Mouse (Mus musculus) CH12F3 (cell line): ENCODE data around the gene Arhgef1.

Experiments
- in situ Hi-C: fragments of 300-500 bp; cut with MboI; formaldehyde crosslinking; loops from 2 replicates; pipeline ENCODE4 v1.14.3; 2020; ENCODE audit warnings: low sequenced_read_pairs

Gene Arhgef1

GRCm38 (mm10) chr7:24931651-24932050, 28.9 kb downstream of the Arhgef1 start:
- in situ Hi-C loops = no loop called here

GRCm38 (mm10) chr7:24943641-24944040, 40.9 kb downstream of the Arhgef1 start:
- in situ Hi-C loops = no loop called here

GRCm38 (mm10) chr7:24944257-24944950, 41.7 kb downstream of the Arhgef1 start, which contains the start of gene Gm4881:
Gm4881 (minus strand) TSS chr7:24944494.
- in situ Hi-C loops = no loop called here

DNA sequence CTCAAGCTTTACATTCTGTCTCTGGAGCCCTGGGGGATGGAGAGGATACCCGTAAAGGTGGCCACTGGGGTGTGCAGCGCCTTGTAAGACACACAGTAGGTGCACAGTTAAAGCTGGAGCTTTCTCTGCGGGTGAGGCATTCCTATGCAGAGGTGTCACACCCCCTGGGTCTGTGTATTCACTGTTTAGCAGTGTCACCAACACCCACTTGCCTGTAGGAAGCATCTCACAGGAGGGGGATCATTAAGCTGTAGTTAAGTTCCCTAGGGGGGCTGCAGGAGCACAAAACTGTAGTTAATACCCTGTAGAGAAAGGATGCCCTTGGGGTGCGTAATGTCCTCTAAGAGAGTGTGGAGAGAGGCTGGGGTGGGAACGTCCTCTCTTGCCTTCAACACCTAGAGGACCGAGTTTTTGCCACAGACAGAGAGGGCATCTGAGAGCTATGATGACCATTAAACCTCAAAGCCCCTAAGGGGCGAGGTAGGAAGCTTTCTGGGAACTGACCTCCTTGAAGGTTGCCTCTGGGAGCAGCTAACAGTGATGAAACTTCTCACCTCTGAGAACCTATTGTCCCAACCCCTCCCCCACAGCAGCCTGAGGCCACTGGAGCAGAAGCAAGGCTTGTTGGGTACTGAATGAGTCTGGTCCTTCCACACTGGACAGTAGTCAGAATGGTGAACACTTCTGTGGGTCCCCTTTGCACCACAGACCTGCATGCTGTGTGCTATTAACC, 44.8 kb downstream of the Arhgef1 start:
- in situ Hi-C loops = no loop called here

DNA sequence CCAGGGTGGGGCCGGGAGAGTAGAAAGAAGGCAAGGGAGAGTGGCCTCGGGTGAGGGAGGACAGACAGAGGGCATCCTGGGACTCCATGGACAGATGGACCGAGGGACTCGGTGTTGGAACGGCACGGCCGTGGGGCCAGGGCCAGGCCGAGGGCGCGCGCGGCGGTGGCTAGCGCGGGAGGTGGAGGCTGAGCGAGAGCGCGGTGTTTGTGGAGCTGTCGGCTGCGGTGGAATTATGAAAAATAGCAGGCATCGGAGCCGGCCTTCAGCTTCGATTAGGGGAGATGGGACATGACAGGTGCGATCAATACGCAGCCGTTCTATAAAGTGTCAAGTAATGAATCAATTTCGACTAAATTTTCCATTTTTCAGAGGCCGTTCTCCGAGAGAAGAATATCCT, 46.1 kb downstream of the Arhgef1 start:
- in situ Hi-C loops = no loop called here

DNA sequence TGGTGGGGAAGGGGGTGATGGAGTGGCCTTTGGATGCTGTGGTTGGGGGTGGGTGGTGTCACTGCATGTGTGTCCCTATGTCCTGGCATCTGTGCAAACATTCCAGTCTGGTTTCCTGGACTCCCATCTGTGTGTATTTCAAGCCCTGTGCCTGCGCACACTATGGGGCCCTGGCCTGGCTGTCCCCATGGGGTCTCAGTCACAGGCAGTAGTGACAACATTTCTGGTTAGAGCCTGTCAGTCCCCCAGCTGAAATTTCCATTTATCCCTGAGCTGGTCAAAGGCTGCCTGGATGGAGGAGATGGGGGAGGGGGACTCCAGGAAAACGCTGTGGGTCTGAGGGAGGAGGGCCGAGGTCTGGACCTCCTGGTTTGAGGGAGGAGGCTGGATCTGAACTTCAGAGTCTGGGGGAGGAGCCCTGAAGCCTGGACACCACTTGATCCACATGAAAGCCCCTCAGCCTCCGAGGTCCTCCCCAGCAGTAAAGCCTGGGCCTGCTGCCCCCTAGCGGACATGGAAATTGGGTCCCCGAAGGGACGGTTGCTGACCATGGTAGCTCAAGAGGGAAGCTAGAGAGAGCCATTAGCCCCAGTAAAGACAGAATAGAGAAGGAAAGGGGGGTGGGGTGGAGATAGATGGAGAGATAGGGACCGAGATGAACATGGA, 47.4 kb downstream of the Arhgef1 start:
- in situ Hi-C loops = no loop called here

DNA sequence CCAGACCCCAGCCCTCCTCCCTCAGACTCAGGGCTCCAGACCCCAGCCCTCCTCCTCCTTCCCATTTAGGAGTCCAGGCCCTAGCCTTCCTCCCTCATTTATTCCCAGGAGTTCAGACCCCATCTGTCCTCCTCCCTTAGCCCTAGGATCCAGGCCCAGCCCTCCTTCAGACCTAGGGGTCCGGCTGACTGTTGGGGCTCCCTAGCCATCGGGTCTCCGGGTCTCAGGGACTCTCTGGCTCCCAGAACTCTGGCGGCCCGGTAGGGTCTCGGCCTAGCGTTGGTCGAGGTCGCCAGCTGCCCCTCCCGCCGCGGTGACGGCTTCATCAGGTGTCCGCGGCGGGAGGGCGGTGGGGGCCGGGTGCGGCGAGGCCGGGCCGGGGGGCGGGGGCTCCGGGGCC, 51.3 kb downstream of the Arhgef1 start:
- in situ Hi-C loops = no loop called here

GRCm38 (mm10) chr7:24954450-24954849, 51.7 kb downstream of the Arhgef1 start:
- in situ Hi-C loops = no loop called here

- in situ Hi-C loops = loop anchor here (5.0 kb wide), 1 partner anchor 33 kb away; no protein-coding TSS in a partner anchor
Observed at GRCm38 (mm10) chr7:24955226-24955625, 52.5 kb downstream of the Arhgef1 start.

DNA sequence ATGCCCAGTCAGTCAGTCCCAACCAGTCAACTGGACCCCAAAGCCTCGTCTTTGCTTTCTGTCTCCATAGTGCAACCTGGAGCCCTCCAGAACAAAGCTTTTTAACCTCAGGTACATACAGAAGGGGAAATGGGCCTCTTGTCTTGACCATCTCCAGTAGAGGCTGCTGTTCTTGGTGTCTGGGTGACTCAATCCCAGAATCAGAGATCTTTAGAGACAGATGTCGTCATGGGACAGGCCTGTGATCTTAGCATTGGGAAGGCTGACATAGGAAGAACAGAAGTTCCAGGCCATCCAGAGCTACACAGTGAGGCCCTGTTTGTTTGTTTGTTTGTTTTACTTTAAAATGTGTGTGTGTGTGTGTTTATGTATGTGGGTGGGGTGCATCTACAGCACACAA, 61.6 kb downstream of the Arhgef1 start:
- in situ Hi-C loops = loop anchor here (10.0 kb wide), 1 partner anchor 119 kb away; no protein-coding TSS in a partner anchor

- in situ Hi-C loops = loop anchor here (10.0 kb wide), 1 partner anchor 120 kb away; no protein-coding TSS in a partner anchor
Observed at GRCm38 (mm10) chr7:24964897-24965535, 62.3 kb downstream of the Arhgef1 start.

DNA sequence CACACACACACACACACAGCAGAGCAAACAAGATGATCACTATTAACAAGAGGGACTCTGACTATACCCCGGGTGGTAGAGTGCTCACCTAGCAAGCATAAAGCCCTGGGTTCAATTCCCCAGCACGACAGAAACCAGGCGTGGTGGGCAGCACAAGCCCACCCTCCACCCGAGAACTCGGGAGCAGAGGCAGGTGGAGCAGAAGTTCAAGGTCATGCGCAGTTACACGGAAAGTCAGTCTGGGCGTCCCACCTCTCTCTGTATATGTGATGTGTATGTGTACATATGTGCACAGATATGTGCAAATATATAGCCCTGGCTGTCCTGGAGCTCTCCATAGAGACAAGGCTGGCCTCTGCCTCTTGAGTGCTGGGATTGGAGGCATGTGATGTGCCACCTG, 65.3 kb downstream of the Arhgef1 start:
- in situ Hi-C loops = loop anchor here (10.0 kb wide), 1 partner anchor 123 kb away; no protein-coding TSS in a partner anchor

DNA sequence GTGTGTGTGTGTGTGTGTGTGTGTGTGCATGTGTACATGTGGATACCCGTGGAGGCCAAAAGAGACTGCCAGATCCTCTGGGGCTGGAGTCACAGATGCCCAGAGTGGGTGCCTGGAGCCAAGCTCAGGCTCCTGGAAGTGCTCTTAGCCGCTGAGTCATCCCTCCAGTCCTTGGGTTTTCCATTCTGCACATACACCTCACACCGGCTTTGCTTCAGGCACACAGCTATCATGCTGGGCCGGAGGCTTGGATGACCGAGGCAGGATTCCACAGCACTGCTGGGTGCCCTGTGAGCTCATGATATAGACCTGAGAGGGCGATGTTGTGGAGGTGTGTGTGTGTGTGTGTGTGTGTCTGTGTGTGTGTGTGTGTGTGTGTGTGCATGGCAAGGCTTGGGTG, 65.8 kb downstream of the Arhgef1 start:
- in situ Hi-C loops = loop anchor here (10.0 kb wide), 1 partner anchor 124 kb away; no protein-coding TSS in a partner anchor

- in situ Hi-C loops = loop anchor here (10.0 kb wide), 1 partner anchor 125 kb away; no protein-coding TSS in a partner anchor
Observed at GRCm38 (mm10) chr7:24969805-24970204, 67.1 kb downstream of the Arhgef1 start.

- in situ Hi-C loops = no loop called here
Observed at GRCm38 (mm10) chr7:24970341-24970740, 67.6 kb downstream of the Arhgef1 start.

DNA sequence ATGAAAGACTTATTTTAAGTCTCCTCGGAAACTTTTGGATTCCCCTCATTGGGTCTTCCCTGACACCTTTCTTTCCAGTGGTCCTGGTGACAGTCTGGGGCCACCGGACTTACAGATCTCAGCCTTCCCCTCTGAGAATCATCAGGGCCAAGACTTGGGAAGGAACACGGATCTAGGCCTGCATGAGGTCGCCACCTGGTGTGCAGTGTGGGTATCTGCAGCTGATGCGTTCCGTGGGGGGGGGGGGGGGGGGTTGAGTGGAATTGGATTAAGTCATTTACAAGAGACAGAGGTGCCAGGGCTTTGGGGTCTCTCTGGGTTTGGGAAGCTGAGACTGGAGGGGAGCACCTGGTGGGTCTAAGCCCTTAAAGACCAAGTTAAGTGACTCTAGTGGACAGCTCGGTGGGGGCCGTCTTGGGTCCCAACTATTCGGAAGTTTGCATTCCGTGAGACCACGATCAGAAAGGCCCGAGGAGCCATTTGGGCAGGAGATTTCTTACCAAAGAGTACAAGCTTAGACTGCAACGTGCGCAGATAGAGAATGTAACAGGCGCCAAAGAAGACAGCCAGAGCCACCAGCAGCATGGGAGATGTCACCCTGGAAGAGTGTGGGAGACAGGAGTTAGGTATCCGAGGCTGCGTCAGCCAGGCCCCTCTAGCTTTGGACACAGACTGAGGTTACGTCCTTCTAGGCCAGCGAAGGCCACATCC, 68.7 kb downstream of the Arhgef1 start:
- in situ Hi-C loops = no loop called here

DNA sequence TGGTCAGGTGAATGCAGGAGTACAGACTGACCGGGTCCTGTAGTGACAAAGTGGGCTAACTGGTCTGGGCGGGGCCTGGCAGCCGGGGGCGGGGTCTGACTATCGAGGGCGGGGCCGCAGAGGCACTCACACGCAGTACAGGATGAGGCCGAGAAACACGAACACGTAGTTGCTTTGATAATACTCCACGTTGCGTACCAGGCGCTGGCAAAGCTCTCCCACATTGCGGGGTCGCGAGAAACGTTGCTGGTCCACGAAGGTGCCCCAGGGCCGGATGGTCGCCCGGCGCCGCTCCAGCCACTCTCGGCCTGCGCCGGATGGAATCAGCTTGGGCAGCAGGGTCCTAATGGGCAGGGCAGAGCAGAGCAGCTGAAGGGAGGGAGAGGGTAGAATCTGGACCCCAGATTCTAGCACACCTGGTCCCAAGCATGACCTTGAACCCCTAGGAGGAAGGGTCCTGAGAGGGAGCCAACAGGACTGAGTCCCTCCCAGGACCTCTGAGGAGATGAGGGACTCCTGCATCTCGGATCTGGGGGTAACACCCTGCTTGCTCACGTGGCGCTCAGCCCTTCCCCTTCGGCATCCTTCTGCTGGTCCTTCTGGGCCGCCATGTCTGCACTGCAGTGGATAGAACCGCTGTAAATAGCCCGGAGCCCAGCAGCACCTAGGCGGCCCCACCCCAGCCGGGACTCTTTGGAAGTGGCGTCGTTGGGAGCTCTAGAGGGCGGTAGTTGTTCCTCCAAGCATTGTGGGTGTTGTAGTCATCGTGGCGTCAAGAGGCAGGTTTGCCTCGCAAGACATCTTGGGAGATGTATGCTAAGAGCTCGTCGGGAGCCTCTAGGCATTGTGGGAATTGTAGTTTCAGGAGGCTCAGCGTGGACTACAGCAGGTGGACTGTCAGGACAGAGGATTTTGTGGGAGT, 69.5 kb downstream of the Arhgef1 start, which contains the start of gene Rabac1:
Rabac1 (minus strand) TSS at position 783 of the 922 bp plus-strand sequence.
- in situ Hi-C loops = no loop called here

DNA sequence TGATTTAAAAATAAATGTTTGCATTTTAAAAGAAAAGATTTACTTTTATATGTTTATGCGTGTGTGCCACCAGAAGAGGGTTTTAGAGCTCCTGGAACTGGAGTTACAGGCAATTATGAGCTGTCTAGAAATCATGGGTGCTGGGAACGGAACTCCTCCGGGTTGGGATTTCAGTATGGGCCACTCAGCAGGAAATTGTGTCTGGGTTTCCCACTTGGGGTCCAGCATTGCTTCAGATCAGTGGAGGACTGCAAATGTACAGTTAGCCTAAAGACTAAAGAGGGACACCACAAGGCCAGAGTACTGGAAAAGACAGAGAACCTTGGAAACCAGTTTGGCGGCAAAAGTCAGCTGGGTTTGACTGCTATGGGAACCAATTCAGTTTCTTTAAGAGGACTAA, 70.5 kb downstream of the Arhgef1 start:
- in situ Hi-C loops = no loop called here

DNA sequence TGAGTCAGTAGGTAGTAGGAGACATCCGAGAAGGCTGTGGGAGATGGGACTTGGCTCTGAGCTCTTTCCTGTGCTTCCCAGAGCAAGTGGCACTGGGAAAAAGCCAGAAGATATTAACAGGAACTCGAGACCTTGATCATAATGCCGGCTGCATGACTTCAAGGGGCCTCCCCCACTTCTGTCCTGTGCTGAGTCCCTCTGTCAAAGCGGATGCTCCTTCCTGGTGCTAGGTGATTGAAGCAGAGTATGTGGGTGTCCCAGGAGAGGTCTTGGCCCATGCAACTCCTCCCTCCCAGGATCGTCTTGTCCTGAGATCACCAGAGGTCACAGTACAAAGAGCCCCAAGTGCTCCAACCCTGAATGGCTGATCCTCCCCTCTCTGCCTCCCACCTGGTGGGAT, 71.2 kb downstream of the Arhgef1 start:
- in situ Hi-C loops = no loop called here
